Mouse (Mus musculus) kidney, postnatal 4 days (tissue): ENCODE results near the gene Fermt3.
A peak's percentile ranks its signal among the peaks of the same experiment; 100 is the strongest.
"Not testable (repeated sequence)": the region's sequence is repeated elsewhere in the genome, so short reads cannot be mapped to it uniquely, and the experiment has no call there.

ENCODE experiments used
- DNase-seq, 2 experiments: peaks; one replicate each; pipeline ENCODE4 v3.0.0; 2021; ENCODE audit warnings: mixed read lengths in 2 of 2

The Fermt3 gene

DNA sequence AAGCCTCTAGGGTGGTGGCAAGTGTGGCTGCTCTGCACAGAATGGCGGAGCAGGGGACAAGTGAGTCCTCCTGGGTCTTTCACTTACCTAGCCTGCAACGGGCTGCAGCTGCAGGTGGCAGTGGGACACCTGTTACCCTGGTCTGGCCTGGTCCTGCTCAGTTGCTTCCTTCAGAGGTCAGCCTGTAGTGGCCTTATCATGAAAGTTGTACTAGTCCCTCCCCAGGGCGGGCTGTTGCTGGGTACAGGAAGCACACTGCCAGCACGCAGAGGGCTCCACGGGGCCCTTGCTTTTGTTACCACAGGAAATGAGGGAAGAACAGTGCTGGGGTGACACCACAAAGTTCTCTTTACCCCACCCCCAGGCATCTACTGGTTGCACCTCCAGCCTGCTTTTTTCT, at the start of gene Fermt3:
TSS of gene Fermt3 (minus strand) at position 279 of the 400 bp plus-strand sequence.
- DNase-seq = peak in 1 of 2 experiments; percentile 45

DNA sequence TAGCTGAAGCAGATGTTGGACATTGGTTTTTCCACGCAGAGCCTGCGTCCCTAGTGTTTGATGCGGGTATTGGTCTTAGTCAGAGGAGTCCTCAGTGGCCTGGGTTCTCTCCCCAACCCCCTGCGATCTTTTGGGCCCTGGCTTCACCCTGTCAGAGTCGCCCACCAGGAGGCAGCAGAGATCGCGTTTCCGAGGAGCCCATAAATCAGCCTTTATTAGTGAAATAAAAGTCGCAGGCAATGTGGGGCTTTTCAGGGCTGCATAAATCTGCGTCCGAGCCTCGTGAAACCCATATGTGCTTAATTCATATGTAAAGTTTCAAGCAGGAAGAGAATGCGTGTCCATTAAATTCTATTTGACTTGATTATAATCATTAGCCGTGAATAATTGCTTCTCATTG, 48.9 kb upstream of the Fermt3 start:
- peak; percentile 93 to 94 for DNase-seq

DNA sequence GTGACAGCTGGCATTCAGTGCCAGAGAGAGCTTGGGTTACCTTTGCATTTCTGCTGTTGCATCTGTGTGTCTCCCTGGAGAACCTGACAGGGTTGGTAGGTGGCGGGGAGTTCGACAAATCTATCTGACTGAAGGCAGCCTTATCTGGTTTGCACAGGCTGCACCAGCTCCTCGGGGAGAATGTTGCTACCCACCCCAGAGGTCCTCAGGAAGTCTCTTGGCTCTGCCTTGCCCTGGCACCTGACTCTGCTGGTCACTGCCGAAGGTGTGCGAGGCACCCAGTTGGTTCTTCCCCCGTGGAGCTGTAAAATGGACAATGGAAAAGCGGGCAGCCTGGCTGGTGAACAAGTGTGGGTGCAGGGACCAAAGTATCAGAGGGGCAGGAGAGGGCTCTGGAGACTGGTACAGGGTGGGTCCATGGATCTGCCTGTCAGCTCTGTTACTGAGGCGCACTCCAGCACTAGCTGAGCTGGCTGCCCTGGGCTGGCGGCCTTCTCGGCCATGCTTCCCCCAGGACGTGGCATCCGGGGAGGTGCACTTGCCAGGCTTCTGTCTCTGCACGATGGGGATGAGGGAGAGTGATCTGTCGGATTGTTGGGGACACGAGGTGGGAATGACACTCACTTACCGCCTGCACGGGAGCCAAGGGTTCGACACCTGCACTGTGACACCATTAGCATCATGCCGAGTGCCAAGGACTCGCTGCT, 48.2 kb upstream of the Fermt3 start:
- DNase-seq = no peak

DNA sequence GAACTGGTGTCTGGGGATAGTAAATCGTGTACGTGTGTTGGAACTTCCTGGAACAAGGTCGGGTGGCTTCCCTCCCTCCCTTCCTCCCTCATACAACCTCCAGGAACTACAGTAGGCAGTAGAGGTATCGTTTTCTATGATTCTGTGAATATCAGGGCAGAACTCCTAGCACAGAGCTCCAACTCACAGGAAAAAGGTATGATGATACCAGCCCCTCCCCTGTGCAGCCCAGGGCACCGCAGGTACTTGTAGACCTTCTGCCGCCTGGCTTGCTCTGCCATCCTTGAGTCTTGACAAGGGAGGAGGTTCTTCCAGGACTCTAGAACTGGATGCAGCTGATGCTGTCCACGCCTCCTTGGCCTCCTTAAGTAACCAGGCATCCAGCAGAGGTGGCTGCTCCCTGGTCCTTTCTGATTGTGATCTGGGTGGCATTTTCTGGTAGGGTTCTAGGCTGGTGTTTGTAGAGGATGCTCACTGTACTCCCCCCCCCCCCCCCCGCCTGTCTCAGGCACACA, 47.6 kb upstream of the Fermt3 start:
- no peak for DNase-seq

DNA sequence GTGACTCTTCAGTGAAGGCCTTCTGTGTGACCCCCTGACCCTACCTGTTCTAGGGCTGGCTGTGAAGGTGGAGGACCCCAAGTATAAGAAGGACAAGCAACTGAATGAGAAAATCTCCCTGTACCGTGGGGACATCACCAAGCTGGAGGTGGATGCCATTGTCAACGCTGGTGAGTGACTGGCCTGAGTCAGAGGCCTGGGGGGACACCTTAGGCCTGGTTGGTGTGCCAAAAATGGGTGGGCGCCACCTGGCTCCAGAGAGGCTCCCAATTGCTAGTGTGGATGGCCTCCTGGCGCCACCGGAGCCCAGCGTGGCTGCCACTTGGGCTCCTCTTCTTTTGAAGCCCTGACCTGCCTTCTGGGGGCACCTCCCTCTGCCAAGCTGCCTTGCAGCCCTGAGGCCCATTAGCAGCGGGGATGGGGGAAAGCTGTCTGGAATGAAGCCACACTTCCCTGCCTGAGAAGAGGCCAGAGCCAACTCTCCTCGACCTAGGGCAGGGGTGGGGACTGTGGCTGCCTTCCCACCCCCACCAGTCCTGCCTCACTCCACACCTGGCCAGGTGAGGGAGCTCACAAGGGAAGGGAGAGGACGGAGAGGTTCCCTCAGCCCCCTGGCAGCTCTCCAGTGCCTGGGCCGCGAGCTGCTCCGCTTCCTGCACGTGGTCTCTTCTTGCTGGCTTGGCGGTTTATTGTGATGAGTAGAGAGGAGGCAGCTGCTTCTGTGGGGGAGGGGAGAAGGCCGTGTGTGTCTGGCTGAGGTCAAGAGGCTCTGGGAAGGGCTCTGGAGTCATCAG, 47.0 kb upstream of the Fermt3 start:
- peak; percentile 81 to 88 for DNase-seq

DNA sequence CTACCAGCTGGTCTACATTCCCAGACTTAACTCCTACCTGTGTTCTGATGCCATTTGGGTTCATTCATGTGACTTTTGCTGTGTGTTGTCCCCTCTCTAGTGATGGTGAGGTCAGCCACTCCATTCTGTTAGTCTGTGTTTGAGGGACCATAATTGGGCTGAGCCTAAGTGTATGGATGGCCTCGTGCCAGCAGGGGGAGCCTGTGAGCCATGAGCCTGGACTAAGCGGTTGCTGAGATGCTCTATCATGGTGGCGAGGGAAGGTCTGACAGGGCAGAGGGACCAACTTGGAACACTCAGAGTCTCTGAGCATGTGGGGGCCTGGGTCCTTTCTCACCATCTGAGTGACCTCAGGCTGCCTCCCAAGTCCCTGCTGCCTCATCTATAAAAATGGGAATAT, 45.3 kb upstream of the Fermt3 start:
- DNase-seq = peak; percentile 93

DNA sequence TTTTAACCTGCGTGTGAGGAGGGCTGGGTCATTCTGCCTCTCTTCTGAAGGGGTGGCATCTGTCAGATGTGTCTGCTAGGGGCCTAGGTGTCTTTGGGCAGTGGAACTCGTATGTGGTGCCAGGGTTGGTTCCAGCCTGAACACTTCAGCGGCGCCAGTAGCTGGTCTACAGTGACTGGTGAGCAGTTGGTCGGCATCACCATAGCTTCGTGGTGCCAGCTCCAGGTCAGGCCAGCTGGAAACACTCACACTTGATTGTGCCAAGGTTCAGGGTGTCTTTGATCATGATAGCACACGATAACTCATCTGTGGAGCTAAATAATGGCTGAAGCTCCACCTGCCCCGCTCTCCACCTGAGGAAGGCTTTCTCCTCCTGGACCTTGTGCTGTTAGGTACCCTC, 43.6 kb upstream of the Fermt3 start:
- no peak for DNase-seq

DNA sequence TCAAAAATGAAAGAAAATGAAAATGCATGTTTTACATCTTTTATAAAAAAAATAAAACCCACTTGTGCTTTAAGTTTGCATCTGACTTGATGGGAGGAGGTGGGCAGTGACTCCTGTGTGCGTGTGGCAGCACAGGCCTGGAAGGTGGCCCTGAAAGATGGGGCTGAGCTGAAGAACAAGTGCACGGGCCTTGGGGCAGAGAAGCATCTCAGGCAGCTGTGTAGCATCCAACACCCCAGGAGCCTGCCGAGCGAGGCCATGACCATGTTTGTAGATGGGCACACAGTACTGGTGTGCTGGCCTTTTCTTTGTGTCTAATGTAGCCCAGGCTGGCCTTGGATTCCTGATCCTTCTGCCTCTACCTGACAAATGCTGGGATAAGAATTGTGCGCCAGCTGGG, 42.8 kb upstream of the Fermt3 start:
- no peak for DNase-seq

DNA sequence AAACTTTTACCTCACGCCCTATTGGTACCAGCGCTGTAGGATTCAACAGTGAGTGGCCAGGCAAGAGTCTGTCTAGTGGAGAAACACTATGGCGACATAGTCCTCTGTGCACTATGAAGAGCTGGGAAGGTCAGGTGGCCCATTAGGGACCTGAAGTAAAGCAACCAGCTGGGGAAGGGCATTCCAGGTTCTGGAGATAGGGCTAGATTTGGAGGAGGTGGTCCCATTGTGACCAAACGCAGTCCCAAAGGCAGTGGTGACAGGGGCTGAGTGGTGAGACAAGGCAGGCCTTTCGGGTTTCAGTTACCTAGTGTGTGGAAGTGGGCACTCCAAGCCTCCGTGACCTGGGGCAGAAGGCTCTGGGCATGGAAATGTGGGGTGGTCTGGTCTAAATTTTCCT, 39.3 kb upstream of the Fermt3 start:
- no peak for DNase-seq

DNA sequence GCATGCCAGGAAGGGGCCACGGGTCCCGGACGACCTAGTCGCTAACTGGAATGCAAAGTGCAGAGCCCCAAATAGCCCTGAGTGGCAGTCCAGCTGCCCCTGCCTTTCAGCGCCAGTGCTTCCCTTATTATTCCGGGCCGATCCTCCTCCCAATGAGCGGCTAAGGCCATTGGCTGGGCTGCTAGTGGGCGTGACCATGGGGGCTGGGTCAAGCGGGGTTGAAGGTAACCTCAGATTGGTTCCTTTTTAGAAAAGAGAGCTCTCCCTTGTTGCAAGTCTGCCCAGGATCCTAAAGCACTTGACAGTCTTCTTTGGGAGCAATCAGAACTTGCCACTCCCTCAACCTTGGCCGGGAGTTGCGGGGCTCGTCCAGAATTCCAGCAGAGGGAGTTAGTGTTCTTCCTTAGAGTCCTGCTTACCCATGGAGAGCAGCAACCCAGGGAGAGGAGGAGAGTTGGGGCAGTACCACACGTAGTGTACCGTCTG, 38.5 kb upstream of the Fermt3 start:
- peak; percentile 86 to 91 for DNase-seq

DNA sequence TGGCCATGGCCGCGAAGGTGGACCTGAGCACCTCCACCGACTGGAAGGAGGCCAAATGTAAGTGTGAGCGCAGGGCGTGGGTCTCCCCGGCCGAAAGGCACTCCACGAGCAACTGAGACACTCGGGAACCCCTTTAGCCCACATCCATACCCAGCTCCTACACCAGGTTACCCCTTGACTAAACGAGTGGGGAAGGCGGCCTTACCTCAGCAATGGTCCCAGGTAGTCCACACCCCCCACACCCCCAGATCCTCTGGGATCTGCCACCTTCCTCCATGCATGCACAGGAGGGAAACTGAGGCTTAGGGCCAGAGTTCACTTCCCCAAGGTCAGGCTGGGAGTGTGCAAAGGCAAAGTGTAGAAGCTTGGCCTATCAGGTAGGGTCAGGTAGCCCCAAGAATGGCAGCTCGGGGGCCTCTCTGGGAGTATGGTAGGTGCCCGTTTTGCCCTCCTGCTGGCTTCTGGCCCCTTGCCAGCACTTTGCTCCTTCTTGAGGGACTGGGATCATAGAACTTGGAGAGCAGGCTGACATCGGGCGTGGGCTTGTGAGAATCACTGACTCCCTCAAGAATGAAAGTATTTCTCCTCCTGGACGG, 38.0 kb upstream of the Fermt3 start:
- peak; percentile 79 to 85 for DNase-seq

DNA sequence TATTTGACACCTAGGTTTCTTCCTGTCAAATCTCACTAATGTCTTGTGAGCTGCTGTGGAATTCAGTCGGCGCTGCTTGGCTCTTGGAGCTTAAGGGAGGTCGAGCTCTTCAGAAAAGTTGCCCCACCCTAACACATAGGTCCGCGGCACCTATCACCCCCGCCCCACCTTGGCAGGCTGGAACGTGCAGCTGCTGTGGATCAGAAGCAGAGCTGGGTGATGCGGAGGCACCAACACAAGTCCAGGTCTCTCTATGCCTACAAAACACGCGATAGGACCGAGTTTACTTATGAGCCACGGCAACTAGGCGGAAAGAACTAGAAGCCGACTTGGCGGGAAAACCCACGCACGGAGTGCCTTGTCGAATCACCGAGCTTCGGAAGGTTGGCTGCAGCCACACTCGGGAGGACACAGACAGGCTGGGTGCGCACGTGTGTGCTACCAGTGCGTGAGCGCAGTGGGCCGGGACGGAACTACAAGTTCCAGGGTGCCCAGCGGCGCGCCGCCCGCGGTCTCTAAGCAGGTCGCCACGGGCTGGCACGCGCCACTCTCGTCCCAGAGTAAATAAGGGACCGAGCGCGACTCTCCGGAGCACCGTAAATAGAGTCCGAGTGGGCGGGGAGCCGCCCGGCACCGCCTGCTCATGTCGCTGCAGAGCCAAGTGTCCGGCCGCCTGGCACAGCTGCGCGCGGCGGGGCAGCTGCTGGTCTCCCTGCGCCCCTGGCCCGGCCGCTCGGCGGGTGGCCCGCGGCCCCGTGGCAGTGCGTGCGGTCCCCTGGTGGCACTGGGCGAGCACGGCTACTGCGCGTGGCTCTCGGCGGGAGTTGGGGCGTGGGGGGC, 37.2 kb upstream of the Fermt3 start, which contains the start of gene Macrod1:
TSS of gene Macrod1 (plus strand) at position 563 of the 840 bp plus-strand sequence.
- DNase-seq = peak; percentile 79 to 85

DNA sequence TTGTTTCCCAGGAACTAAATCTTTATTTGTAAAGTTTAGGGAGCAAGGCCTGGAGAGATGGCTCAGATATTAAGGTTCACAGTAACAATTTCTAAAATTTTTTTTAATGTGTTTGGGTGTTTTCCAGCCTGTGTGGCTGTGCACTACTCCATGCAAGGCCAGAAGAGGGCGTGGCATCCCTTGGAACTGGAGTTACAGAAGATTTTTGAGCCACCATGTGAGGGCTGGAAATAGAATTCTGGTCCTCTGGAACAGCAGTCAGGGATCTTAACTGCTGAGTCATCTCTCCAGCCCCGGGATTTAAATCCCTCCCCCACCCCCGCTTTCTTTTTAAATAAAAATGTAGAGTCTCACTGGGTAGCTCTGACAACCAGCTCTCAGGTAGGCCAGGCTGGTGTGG, 35.9 kb upstream of the Fermt3 start:
- DNase-seq = peak in 1 of 2 experiments; percentile 52

DNA sequence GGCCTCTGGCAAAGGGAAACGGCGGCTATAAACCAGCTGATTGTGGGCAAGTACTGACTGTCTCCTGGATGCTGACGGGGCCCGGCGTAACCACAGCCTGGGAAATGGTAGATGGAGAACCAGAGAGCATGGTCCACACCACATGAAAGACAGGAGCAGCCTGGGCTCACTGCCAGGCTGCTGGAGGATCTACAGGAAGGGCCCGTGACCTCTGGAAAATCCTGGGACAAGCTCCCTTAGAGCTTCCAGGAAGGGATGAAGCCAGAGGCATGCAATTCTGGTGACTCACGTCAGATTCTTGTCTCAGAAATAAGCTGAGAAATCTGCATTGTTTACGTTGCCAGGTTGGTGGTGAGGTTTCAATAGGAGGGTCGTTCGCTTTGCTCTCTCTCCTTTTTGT, 35.5 kb upstream of the Fermt3 start:
- DNase-seq = peak; percentile 61 to 68

DNA sequence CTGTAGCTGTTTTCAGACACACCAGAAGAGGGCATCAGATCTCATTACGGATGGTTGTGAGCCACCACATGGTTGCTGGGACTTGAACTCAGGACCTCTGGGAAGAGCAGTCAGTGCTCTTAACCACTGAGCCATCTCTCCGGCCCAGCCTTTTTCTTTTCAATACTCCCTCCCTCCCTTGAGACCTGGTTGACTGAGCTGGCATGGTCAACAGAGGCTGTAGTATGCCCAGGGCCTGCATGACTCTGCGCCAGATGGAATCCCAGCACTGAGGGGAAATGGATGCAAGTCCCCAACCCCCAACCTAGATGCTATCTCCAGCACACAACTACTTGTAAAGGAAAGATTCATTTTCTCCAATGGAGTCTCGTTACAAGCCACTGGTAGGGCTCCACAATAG, 34.1 kb upstream of the Fermt3 start:
- DNase-seq = not testable (repeated sequence)

DNA sequence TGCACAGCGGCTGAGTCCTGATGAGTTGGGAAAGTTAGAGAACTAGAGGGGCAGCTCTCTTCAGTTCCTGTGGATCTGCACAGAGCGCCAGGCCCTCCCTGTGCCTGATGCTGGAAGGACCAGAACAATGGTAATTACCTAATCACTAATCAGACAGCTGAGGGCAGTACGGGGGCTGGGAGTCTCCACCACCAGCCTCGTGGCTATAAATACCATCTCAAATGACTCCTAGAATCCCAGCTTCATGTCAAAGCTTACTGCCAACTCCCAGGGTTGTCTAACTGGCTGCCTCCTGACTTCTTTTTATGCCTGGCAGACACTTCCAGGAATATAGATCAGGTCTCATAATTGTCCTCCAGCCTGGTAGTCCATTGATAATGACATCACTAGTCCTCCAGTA, 25.4 kb upstream of the Fermt3 start:
- DNase-seq = no peak

DNA sequence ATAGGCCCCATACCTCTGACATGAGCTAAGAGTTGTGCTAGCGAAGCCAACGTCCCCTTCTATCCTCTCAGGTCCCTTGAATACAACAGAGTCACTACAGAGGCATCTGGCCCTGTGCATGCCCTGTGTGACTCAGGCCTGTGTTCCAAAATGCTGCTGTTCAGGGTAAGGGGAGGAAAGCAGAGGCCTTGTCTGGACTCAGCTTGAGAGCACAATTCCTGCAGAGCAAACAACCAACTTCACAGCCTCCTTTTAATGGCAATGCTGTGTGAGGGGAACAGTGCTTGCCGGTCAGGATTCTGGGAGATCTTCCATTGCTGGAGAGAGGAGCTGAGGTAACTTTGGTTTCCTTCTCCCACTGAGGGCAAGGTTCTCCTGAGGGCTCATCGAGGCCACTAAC, 25.0 kb upstream of the Fermt3 start:
- no peak for DNase-seq

DNA sequence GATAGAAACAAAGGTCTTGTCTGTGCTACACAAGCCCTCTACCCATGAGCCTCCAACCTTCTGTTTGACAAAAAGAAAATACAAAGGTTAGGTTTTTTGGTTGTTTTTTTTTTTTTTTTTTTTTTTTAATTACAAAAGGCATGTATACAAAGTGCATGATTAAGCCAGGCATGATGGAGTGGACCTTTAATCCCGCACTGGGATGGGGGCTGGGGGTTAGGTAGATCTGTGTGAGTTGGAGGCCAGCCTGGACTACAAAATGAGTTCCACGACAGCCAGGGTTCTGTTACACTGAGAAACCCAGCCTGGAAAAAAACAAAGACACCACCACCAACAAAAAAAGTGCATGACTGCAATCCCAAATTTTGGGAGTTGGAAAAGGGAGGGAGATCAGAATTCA, 21.9 kb upstream of the Fermt3 start:
- DNase-seq = no peak

DNA sequence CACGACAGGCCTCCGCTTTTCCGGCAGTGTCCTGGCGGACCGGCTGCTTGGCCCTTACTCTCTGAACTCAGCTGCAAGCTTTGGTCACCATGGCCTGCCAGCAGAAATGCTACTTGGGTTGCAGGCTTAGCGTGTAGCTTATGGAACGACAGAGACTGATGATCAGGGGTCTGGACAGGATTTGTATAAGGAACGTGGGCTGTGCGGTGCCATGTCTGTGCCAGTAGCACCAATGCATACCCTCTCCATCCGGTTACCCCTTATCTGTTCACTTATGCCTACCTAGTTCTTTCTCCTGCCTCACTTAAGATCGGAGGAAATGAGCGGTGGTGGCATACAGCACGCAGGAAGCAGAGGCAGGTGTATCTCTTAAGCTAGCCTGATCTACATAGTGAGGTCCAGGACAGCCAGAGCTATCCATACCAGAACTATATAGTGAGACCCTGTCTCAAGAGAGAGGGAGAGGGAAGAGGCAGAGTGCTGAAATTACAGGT, 21.4 kb upstream of the Fermt3 start:
- DNase-seq = no peak

DNA sequence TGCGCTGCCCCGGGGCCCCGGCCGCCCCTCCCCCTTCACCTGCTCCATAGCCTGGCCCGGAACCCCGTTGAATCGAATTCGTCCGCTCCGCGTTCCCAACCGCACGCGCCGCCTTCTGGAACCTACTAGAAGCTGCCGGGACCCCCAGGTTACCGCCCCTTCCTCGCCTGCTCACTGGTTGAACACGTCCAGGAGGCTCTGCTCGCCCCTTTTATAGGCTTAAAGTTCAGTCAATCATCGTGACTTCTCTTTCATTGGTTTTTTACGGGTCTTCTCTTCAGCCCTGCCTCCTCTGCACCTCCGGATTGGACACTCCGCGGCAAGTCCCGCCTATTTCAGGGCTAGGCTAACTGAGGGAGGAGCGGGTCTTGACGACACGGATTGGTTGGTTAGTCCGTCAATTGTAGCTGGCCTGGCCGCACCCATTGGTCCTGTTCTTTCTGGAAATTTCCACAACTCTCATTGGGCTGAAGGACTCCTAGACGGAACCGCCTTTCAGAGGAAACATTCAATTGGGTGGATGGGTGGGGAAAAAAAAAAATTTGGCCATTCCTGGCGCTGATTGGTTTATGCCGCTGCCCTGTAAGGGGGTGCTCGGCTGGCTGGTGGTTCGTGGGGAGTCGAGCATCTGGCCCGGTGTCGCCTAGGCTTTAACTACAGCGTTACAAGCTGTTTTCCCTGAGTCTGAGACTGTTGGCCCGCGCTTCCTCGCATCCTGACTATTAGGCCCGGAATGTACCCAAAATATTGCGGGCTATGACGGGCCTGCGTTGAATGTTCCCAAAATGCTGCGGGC, 20.8 kb upstream of the Fermt3 start, which contains the start of gene Stip1:
TSS of gene Stip1 (minus strand) at position 127 of the 796 bp plus-strand sequence.
- DNase-seq = peak; percentile 99 to 100

DNA sequence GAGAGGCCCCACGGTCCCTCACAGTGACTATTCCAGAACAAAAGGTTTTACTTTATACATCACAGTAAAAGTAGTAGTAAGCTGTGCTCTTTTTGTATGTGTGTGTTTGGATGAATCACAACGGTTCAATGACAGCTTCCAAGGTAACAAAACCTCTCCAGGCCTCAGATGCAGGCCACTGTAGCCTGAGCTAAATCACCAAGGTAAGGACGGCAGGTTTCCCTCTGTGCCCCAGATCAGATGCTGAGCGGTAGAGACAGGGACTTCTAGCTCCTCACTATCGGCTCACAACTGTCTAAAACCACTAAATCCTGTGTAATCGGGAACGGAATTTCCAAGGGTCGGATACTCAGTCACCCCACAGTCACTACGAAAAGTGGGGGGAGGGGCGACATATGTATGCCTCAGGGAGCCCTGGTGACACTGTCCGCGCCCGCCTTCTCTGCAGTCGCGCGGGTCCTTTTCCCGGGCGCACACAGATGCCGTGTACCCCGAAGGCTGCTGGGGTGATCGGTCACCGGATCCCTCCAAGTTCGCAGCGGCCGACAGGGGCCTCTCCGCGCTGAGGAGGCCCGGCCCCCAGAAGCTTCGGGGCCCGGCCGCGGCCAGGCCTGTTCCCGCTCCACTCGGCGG, 19.9 kb upstream of the Fermt3 start:
- DNase-seq = peak; percentile 66 to 80
